Mouse (Mus musculus) thymus, postnatal 4 days (tissue): ENCODE results near the gene Timp2.
"Not testable (repeated sequence)": the region's sequence is repeated elsewhere in the genome, so short reads cannot be mapped to it uniquely, and the experiment has no call there.

Source experiments
- DNase-seq: peaks from one replicate; pipeline ENCODE4 v3.0.0; 2021

Gene Timp2

DNA sequence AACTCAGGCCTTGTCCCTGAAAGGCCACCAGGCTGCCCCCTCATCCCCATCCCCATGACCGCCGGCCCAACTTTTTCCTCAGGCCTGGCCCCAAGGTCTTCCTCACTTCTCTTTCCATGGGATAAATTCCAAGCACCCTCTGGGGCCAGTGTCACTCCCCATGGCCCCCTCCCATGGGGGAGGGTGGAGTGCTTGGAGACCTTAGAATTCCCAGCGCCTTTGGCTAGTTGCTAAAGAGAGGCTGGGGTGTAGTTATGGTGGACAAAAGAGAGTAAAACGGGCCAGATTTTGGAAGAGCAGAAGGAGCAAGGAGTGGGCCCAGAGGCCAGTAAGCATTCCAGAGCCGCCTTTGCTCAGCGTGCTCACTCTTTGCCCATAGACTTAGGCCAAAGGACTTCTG lies at the start of gene Timp2:
Timp2 (minus strand) TSS at position 101 of the 400 bp plus-strand sequence.
- no peak for DNase-seq

GRCm38 (mm10) chr11:118405311-118405710 lies 49.8 kb upstream of the Timp2 start:
- DNase-seq, result peak; percentile 9

GRCm38 (mm10) chr11:118403951-118404899 lies 48.7 kb upstream of the Timp2 start:
- peak; percentile 9 for DNase-seq

- peak; percentile 5 for DNase-seq
Measured at GRCm38 (mm10) chr11:118403183-118403582, 47.6 kb upstream of the Timp2 start.

DNA sequence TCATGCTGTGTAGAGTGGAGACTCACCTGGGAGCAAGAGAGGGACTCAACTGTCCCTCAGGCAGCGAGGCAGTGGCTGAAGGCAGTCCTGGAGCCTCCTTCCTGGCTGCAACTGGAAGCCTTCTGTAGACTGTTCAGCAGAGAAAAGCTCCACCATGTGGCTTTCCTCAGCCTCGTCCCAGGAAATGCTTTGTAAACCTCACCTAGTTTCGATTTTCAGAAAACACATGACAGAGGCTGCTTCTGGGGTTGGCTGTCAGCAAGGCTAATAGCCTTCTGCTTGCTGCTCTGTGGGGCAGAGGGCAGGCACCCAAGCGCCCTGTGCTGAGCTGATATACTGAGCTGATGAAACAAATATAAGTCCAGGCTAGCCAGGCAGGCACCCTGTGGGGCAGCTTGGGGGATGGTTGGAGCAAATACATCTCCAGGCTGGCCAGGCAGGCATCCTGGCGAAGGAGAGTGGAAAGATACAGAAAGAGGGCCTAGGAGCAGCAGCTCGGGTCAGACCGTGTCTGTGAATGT lies 46.3 kb upstream of the Timp2 start, which contains the start of gene Lgals3bp:
Lgals3bp (minus strand) TSS at position 333 of the 521 bp plus-strand sequence.
- peak; percentile 69 for DNase-seq

DNA sequence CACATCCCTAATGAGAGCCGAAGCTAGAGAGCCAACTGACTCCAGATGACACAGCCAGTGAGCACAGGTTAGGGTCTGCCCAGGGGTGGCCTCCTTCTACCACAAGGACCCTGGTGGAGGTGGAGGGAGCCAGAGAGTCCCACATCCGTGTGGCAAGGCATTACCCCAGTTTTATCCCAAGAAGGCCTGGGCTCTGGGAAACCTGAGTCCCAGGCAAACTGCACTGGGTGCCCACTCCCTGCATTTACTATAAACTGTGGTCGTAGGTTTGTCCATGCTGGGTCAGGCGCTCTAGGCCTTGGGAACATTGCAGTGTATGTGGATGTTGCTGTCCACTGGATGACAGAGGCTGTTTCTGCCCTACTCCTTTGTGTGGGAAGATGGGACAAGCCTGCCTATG lies 45.7 kb upstream of the Timp2 start:
- DNase-seq, result peak; percentile 40

GRCm38 (mm10) chr11:118400566-118400936 lies 45.0 kb upstream of the Timp2 start:
- peak; percentile 24 for DNase-seq

DNA sequence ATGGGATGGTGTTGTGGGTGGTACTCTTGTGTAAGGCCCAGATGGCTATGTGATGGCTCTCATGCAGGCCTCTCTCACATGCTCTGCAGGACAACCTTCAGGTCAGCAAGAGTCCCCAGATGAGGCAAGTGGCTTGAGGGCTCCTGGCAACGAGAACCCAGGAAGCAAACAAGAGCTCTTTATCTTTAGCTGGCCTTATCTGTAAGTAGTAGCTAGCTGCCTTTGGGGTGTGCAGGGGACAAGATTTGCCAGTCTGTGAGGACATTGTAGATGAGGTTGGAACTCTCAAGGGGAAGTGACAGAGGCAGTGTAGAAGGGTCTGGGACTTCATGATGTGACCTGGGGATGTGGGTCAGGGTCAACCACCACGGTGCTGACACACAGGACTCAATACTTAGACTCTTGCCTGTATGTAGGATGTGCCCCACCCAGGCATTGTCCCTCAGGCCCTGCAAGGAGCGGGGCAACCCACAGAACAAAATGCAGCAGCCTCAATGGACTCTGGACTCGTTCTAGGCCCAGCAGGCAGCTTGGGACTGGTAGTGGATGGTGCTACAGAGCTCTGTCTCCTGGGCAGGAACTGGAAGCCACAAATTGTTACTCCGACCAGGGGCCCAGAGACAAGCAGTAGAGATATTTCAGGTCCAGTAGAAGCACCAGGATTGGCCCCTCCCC lies 44.5 kb upstream of the Timp2 start:
- peak; percentile 20 for DNase-seq

GRCm38 (mm10) chr11:118397806-118398530 lies 42.4 kb upstream of the Timp2 start:
- DNase-seq, result peak; percentile 41

DNA sequence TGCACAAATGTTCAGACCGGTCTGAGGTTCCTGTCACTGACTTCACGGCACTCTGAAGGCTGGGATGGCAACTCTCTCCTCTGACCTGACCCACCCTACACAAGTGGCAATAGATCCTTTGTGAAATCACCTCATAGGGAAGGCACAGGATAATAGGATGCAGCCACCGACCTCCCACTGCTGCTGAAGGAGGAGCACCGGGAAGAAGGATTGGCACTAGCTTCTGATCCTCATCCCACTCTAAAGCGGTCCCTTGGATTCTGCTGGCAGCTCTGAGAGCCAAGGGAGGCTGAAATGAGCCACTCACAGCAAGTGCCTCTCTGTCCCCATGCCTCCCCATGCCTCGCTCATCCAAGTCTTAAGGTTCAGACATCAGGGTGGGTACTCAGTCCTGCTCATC lies 39.0 kb upstream of the Timp2 start:
- peak; percentile 5 for DNase-seq

DNA sequence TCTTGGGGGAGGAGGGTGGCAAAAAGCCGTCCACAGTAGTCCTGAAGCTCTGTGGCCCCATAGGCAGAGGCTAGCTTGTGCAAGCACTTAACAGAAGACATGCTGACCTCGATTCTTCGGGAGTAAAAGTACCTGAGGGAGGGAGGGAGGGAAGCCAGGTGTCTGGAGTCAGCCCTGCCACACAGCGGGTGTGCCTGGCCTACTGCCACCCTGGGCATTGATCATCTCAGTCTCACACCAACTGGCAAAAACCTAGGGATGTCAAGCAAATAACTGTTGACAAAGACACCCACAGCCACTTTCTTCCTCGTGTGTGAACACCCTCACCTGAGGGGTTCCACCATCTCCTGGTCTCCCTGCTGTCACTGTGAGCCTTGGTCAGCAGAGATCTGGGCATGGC lies 38.5 kb upstream of the Timp2 start:
- DNase-seq, result peak; percentile 5

GRCm38 (mm10) chr11:118387816-118388215 lies 32.3 kb upstream of the Timp2 start:
- peak; percentile 4 for DNase-seq

GRCm38 (mm10) chr11:118379251-118380009 lies 23.9 kb upstream of the Timp2 start:
- peak; percentile 93 for DNase-seq

- no peak for DNase-seq
Measured at GRCm38 (mm10) chr11:118378656-118379055, 23.1 kb upstream of the Timp2 start.

DNA sequence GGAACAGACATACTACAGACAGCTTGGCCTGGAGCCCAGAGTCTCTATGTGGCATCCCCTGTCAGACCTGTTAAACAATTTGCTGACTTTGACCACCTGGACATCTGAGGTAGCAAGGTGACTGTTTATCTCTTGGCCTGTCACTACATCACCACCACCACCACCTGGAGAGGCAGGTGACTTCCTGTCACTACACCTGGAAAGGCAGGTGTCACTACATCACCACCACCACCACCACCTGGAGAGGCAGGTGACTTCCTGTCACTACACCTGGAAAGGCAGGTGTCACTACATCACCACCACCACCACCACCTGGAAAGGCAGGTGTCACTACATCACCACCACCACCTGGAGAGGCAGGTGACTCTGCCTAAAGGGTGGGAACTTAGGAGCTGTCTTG lies 20.8 kb upstream of the Timp2 start:
- DNase-seq, result not testable (repeated sequence)

DNA sequence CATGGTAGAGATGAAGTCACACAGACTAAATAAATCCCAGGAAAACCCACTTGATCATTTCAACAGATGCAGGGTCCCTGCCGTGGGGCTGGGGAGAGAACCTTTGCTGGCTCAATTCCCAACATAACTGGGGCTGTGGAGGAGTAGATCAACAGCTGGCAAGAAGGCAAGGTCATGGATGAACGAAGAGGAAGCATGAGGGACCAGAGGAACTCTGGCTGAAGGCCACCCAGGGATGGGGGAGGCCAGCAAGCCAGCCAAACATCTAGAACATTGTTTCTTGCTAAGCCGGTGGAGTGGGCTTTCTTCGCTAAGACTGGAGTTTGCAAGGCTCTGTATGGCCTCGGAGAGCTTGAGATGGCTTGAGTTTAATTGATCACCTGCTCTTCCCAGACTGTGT lies 20.3 kb upstream of the Timp2 start:
- DNase-seq, result no peak

- DNase-seq, result no peak
Measured at GRCm38 (mm10) chr11:118375461-118375860, 19.9 kb upstream of the Timp2 start.

- DNase-seq, result no peak
Measured at GRCm38 (mm10) chr11:118375006-118375405, 19.5 kb upstream of the Timp2 start.

GRCm38 (mm10) chr11:118374506-118374905 lies 19.0 kb upstream of the Timp2 start:
- DNase-seq, result no peak

GRCm38 (mm10) chr11:118372641-118373040 lies 17.1 kb upstream of the Timp2 start:
- DNase-seq, result no peak

- DNase-seq, result no peak
Measured at GRCm38 (mm10) chr11:118371876-118372275, 16.3 kb upstream of the Timp2 start.

GRCm38 (mm10) chr11:118369657-118370056 lies 14.1 kb upstream of the Timp2 start:
- peak; percentile 6 for DNase-seq
